Mouse (Mus musculus) kidney, adult 18-20 months (tissue): ENCODE measurements around the gene Ifitm10.
"Not testable (repeated sequence)": the region's sequence is repeated elsewhere in the genome, so short reads cannot be mapped to it uniquely, and the experiment has no call there.

Source experiments
- DNase-seq: peaks from one replicate; pipeline ENCODE4 v3.0.0; 2021

Ifitm10 gene

GRCm38 (mm10) chr7:142359129-142359528, 14.4 kb downstream of the Ifitm10 start:
- DNase-seq = no peak

GRCm38 (mm10) chr7:142357566-142357965, 16.0 kb downstream of the Ifitm10 start:
- no peak for DNase-seq

GRCm38 (mm10) chr7:142354661-142355233, 18.8 kb downstream of the Ifitm10 start:
- DNase-seq = no peak

DNA sequence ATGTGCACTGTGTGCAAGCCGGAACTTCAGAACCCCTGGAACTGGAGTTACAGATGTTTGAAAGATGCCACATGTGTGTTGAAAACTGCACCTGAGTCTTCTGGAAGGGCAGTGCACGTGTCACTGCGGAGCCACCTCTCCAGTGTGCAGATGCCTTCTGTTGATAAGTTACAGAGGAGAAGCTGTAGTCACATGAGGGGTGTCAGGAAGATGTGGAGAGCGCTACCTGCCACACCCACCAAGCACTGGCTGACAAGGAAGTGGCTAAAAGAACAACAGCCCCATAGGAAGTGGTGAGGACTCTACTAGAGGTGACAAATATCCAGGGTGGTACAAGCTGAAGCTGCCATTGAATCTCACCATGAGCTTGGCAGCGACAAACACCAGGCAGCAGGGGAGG, 19.7 kb downstream of the Ifitm10 start:
- DNase-seq = no peak

DNA sequence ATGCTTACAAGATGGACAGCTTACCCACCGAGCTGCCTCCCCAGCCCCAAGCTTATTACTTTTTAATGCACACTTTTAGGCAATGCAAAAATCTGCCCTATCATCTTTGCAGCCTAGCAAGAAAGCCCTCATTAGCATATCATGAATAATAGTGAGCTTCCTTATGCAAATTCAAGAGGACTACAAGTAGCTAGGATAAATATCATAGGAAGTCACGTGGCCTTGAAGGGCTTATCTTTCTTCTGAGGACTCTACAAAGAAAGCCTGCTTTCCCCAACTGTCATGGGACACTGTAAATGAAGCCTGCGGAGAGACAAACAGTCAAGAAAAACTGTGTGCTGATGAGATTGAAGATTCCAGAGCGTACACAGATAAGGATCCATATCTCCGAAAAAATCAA, 22.0 kb downstream of the Ifitm10 start:
- DNase-seq = no peak

GRCm38 (mm10) chr7:142349308-142349961, 24.1 kb downstream of the Ifitm10 start:
- no peak for DNase-seq

DNA sequence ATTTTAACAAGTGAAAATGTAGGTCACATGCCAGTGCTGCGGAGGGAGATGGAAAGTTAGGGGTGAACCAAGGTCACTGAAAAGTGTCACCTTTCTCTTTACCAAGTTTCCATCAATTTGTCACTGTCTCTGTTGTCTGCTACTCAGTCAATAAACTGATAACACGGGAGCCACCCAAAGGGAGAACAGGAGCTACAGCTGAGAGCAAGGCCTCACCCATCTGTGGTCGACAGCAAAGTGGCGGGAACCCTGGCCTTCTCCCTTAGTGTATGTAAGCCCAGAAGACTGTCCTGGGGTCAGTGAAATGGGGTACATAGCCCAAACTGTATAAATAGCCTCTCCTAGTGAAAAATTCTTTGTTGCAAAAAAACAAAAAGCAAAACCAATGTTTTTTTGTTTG, 26.0 kb downstream of the Ifitm10 start:
- no peak for DNase-seq

- DNase-seq = no peak
Measured at GRCm38 (mm10) chr7:142342247-142342640, 31.3 kb downstream of the Ifitm10 start.

DNA sequence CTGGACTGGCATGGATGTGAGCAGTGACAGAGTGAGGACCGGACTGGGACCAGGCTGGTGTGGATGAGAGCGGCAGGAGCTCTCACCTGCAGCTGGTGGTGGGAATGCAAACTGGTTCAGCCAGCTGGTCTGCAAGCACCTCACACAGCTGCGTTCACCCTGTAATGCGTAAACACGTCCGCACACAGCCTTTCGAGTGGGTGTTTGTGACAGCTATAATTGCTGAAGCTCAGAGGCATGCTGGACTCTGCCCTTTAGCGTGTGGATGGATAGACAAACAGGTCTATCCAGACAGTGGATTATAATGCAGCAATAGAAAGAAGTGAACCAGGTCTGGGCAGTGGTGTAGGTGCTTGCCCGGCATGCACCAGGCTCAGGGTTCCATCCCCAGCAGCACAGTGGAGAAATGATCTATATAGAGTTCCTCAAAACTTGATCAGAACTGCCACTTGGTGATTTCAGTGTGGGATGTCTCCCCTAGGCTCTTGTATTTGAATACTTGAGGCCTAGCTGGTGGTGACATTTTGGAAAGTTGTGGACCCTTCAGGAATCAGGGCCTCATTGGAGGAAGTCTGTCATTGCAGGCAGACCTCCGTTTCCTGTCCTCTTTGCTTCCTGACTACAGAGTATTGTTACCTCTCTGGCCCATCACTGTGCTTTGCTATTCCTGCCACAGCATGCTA, 31.8 kb downstream of the Ifitm10 start:
- DNase-seq = no peak

- DNase-seq = no peak
Measured at GRCm38 (mm10) chr7:142340269-142340970, 33.1 kb downstream of the Ifitm10 start.

DNA sequence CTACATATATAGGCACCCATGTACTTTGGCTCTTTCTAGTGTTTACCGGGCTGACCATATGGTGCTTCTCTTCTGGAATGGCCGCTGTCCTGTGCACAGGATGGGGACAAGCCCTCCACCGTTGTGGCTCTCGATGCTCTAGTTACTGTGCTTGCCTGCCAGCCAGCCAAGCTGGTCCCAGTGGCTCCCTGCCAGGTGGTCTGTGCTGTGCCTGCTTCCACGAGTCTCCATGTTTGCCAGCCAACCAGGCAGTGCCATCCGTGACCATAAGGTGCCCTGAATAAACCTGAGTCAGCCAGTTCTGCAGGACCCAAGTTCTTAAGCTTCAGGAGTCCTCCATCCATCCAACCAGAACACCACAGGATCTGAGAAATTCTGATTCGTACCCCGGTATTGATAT, 38.4 kb downstream of the Ifitm10 start:
- no peak for DNase-seq

- DNase-seq = peak; percentile 85
Measured at GRCm38 (mm10) chr7:142334246-142334645, 39.3 kb downstream of the Ifitm10 start.

DNA sequence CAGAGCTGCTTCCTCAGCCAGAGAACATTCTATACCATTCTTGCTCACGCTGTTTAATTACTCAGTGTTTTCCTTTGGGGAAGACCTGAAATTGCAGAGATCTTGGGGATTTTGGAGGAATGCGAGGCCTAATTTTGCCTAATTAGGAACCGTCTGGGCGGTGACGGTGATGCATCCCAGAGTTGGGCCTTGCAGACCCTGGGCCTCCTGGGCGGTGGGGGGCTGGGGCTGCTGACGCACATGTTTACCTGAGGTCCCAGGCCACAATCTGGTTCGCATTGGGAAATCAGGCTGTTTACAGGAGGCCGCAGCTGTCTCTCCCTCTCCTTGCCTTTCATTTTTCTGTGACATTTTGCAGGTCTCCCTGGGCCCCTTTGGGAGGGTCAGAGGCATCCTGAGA, 40.8 kb downstream of the Ifitm10 start:
- DNase-seq = not testable (repeated sequence)

DNA sequence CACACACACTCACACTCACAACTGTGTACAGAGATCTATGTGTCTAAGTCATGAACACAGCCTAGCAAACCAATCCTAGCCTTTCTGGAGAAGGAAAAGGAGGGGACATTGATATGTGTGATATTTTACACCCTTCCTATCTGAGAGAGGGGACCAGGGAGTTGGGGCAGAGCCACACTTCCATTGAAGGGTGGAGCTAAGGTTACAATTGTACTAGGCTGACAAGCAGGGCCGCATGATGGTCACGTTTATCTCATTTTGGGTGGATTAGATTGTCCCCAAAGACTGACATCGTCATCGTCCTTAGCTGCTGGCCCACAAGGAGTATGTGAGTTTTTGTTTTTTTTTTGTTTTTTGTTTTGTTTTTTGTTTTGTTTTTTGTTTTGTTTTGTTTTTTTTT, 42.3 kb downstream of the Ifitm10 start:
- no peak for DNase-seq

GRCm38 (mm10) chr7:142330271-142330724, 43.3 kb downstream of the Ifitm10 start:
- peak; percentile 56 for DNase-seq

GRCm38 (mm10) chr7:142328507-142328906, 45.0 kb downstream of the Ifitm10 start:
- DNase-seq = no peak

- DNase-seq = no peak
Measured at GRCm38 (mm10) chr7:142326714-142327445, 46.7 kb downstream of the Ifitm10 start.

GRCm38 (mm10) chr7:142323396-142324117, 50.0 kb downstream of the Ifitm10 start:
- DNase-seq = no peak

DNA sequence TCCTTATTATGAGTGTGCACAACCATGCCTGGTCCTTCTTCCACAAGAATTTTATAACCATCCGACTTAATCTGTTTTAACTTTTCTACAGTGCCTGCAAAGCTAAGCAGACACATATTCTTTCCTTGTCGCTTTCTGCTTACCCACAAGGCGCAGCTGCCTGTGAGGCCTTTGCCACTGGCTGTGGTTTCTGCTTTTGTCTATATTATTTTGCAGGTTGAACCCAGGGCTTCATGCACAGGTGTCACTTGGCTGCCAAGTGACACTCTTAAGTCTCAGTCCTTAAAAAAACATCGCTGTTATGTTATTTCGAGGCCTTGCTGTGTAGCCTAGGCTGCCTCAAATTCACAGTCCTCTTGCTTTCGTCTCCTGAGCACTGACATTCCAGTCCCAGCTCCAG, 50.9 kb downstream of the Ifitm10 start:
- no peak for DNase-seq

DNA sequence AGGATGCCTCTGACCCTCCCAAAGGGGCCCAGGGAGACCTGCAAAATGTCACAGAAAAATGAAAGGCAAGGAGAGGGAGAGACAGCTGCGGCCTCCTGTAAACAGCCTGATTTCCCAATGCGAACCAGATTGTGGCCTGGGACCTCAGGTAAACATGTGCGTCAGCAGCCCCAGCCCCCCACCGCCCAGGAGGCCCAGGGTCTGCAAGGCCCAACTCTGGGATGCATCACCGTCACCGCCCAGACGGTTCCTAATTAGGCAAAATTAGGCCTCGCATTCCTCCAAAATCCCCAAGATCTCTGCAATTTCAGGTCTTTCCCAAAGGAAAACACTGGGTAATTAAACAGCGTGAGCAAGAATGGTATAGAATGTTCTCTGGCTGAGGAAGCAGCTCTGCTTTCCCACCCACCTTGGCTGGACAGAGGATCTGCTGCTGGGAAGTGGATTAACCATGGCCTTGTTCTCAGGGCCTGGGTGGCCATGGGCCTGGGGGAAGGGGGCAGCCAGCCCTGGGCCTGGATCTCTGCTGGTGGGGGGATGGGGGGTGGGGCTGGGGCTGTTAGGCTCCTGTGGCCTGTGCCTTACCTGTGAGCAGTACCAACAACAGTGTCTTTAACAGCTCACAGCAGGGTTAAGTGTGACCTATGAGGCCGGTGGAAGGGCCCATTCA, 51.8 kb downstream of the Ifitm10 start:
- not testable (repeated sequence) for DNase-seq

- no peak for DNase-seq
Measured at GRCm38 (mm10) chr7:142320906-142321305, 52.6 kb downstream of the Ifitm10 start.

- DNase-seq = no peak
Measured at GRCm38 (mm10) chr7:142319124-142319523, 54.4 kb downstream of the Ifitm10 start.
